Mouse (Mus musculus): ENCODE results near the gene Olfr194.
"Not testable (repeated sequence)": the region's sequence is repeated elsewhere in the genome, so short reads cannot be mapped to it uniquely, and the experiment has no call there.

Gene Olfr194

DNA sequence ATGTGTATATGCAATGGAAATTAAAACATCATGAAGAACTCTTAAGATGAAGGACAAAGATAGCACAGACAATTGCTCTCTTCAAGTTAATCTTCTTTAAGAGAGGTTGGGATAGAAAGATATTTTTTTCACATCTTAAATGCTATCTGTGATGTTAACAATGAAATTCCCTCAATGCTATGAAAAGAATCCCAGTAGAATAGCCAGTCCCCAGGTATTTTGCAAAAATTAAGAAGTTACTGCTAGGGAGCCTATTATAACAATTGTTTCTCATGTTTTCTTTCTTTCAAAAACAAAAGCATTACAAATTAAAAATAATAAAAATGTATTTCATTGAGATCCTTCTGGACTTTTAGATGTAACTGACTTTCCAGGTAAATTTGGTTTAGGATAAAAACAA lies at the start of gene Olfr194:
Gene Olfr194 (minus strand): TSS at position 101 of the 400 bp plus-strand sequence.
- DNase-seq (ENCODE audit: low spot score in 2 of 2), result no peak

DNA sequence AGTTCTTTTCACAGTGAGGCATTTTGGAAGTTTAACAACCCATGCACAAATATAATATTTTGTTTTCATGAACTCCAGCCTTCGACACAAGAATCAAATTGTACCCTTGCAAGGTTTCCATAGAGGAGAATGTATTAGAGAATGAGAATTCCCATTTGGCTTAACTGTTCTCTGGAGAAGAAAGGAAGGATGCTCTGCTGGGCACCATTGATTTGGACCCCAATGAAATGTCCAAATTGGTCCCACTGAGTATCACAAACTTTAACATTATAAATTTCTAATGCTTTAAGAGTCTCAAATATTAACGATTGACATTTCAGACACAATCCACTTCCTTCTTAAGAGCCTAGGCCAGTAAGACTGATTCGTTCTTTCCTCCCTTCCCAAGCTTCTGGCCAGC lies 49.5 kb upstream of the Olfr194 start, which contains the start of gene Olfr196:
Gene Olfr196 (minus strand): TSS at position 101 of the 400 bp plus-strand sequence.
- no peak for DNase-seq (ENCODE audit: low spot score in 2 of 2)

GRCm38 (mm10) chr16:59151996-59152395 lies 31.1 kb upstream of the Olfr194 start:
- no peak for DNase-seq (ENCODE audit: low spot score in 2 of 2)

- DNase-seq (ENCODE audit: low spot score in 2 of 2), result no peak
These were observed 25.9 kb upstream of the Olfr194 start, which contains the start of gene Olfr195 for GRCm38 (mm10) chr16:59146746-59147145. Gene Olfr195, plus strand, starts transcription at chr16:59147046.

GRCm38 (mm10) chr16:59141105-59141504 lies 20.2 kb upstream of the Olfr194 start:
- DNase-seq (ENCODE audit: low spot score in 2 of 2), result no peak

GRCm38 (mm10) chr16:59130740-59131139 lies 9.9 kb upstream of the Olfr194 start:
- no peak for DNase-seq (ENCODE audit: low spot score in 2 of 2)

GRCm38 (mm10) chr16:59111781-59112180 lies 9.1 kb downstream of the Olfr194 start, which contains the start of gene Olfr193:
Gene Olfr193, minus strand, starts transcription at chr16:59111881.
- no peak for DNase-seq (ENCODE audit: low spot score in 2 of 2)

DNA sequence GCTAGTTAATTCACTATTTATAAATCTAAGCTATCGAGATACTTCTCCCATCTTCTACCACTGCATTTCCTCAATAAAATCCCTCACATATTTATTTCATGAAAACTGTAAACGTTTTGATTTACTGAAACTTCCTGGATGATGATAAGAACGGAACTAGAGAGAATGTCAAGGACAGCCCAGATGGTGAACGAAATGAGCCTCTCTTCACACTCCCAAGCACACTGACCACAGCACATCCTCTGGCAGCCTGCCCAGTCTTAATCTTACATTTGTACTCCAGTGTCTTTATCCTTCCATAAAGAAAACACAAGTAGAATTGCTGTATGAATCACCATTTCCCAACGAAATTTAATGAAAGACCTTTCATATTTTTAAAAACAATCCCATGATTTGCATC lies 12.3 kb downstream of the Olfr194 start:
- DNase-seq (ENCODE audit: low spot score in 2 of 2), result not testable (repeated sequence)

DNA sequence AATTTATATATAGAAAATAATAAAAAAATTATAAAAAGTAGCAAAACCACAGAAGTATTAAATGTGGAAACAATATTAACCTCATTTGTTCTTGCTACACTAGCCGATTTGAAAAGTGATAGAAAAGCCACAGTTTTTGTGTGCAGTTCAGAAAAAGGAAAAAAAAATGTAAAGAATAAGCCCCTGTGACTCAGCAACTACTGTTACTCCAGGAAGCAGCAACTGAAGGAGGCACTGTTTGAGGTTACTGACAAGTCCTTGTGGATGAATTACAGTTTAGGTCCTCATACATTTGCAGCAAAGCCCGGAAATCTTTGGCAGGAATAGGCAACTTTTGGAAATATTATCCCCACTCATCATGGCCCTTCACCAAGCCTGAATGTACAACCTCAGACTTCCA lies 15.6 kb downstream of the Olfr194 start:
- no peak for DNase-seq (ENCODE audit: low spot score in 2 of 2)

DNA sequence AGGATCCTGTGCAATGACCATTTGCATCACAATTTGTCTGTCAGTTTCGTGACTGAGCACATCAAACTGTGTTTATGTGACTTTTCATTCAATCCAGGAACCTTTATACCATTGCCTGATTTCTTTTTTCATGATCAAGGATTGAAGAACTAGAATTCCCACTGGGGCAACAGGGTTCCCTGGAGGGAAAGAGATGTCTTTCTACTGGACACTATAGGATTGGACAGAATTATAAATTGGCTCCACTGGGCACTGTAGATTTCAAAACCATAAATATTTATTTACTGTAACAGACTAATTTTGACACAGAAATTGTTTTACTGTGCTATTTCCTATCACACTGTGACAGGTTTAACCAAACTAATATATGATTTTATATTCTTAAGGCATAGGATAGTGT lies 31.1 kb downstream of the Olfr194 start, which contains the start of gene Olfr191:
Gene Olfr191 (minus strand): TSS at position 101 of the 400 bp plus-strand sequence.
- DNase-seq (ENCODE audit: low spot score in 2 of 2), result not testable (repeated sequence)

- DNase-seq (ENCODE audit: low spot score in 2 of 2), result not testable (repeated sequence)
These were observed 39.8 kb downstream of the Olfr194 start for GRCm38 (mm10) chr16:59081113-59081512.

- no peak for DNase-seq (ENCODE audit: low spot score in 2 of 2)
These were observed 43.0 kb downstream of the Olfr194 start, which contains the start of gene Olfr190 for GRCm38 (mm10) chr16:59077905-59078304. Gene Olfr190, minus strand, starts transcription at chr16:59078005.

- DNase-seq (ENCODE audit: low spot score in 2 of 2), result no peak
These were observed 47.3 kb downstream of the Olfr194 start for GRCm38 (mm10) chr16:59073520-59073919.

- no peak for DNase-seq (ENCODE audit: low spot score in 2 of 2)
These were observed 49.1 kb downstream of the Olfr194 start for GRCm38 (mm10) chr16:59071755-59072154.

Measured in frontal cortex, postnatal 25 days (tissue).